Mouse (Mus musculus) left cerebral cortex, postnatal 36 days (tissue): ENCODE data around the gene Tmem200c. TPM values are rescaled to one million over a fixed set of nuclear protein-coding genes. Genes with fewer than 3 reads are reported as not detected.

Source experiments
- DNase-seq, 2 experiments: peaks; one replicate each; pipeline ENCODE4 v3.0.0; 2021 to 2022; ENCODE audit warnings: low spot score in 2 of 2, mixed read lengths in 1 of 2
- intact Hi-C: fragments of 180-260 bp; cut with DNase I; formaldehyde crosslinking; loops from one replicate; pipeline ENCODE4 v1.15.1; 2025
- total RNA-seq, 2 experiments: library from RNA; stranded (reverse); gene quantifications; 2 replicates each; pipeline ENCODE4 v1.2.3; 2021

The Tmem200c gene
- total RNA-seq = 10 to 100 TPM; 20.0 to 20.3 TPM

DNA sequence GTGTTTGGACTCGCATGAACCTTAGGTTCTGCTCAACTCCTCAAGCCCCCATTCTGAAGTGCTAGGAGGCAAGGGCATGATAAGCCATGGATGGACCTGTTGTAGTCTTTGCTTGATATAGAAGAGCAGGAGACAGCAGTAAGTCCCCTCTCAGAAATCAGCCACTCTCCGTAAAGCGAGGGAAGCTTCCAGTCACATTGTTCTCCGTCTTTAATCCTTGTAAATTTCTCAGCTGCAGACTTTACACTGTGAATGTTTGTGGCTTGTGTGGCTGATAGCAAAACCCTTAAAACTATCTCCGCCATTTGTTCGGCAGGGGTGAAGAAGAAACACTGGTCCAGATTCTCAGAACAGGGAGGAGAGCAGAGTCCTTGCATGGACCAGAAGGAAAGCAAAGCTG, at the start of gene Tmem200c:
Gene Tmem200c (plus strand): TSS at position 301 of the 400 bp plus-strand sequence.
- no peak for DNase-seq
- intact Hi-C loops = no loop called here

DNA sequence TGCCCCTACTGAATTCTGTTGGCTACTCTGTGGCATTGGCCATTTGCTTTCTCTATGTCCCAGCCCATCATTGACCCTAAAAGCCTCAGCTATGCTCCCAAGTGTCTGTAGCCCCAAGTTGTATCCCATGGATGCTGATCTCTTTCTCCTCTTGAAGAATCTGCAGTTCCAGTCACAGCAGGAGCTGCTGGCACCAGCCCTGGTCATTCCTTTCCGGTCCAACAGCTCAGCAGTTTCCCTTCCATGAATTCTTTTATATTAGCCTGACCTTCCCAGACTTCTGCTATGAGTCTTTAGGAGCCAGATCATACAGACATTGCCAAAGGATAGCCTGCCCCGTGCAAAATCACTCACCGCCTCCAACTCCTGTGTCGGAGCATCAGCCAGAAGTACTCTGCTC, 32.7 kb upstream of the Tmem200c start:
- intact Hi-C loops = no loop called here
- DNase-seq = no peak

DNA sequence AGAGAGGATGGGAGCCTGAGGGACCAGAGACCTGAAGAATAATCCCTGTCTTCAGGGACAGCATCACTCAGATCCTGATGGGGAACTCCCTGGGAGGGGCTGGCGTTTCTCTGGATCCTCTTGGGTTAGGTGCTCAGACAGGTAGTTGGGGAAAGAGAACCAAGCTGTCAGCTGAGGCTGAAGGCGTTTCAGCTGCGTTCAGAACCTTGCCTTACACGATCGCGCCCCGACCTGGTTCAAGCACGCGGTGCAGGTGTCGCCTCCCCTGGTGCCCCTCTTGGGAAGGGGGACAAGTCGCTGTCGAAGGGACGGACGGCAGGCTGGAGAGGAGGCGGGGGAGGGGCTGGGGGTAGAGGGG, 10.2 kb downstream of the Tmem200c start:
- intact Hi-C loops = loop anchor here (5.0 to 10.0 kb wide), 3 partner anchors 79 to 412 kb away; no protein-coding TSS in a partner anchor

DNA sequence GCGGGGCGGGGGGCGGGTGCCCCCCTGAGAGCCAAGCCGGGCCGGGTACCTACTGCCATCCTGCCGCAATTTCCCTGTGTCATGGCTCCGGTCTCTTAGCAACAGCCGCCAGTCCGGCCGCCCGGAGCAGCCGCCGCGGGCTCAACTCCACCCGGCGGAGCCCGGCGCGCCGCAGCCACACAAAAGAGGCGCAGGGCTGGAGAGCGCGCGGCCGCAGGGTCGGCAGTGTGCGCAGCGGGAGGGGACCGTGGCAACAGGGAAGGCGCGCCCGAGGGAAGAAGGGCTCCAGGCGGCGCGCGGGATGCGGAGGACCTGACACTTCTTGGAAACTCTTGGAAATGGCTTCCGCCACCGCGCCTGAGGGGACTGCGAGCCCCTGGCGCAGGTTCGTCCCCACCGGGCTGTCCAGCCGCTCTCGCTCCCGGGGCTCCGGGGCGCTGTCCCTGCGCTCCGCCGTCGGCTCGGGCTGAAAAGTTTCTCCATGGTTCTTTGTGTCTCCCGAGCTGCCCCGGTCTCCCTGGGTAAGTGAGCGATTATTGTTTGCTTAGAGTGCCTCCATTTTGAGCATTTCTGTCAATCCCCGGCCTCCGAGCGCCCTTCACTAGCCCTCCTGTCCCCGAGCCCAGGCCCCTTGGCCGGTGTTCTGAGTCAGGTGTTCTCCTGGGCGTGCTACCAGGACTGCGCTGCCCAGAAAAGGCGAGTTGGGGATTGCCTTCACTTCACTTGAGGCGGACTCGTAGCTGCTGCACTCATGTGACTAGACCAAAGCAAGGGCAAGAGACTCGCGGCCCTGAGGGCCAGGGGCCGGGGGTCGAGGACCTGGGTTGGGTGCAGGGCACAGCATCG, 10.8 kb downstream of the Tmem200c start:
- DNase-seq = peak; percentile 75 to 76
- intact Hi-C loops = loop anchor here (5.0 to 10.0 kb wide), 3 partner anchors 80 to 412 kb away; no protein-coding TSS in a partner anchor

More for the DNA sequence above, 10.2 kb downstream of the Tmem200c start:
- DNase-seq = no peak

DNA sequence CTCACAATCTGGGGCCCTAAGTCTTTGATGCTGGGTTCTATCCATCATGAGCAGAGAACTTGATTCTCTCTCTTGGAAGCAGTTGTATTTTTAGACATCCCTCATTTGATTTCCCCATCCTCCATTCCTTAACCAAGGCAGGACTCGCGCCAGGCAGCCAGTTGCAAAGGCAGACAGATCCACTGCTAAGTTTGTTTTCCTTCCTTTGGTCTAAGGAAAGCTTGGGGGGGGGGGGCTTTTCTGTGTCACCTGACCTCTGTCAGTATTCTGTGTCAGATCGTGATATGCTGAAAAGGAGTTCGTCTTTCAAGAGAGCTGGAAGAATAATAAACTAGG, 11.4 kb downstream of the Tmem200c start:
- DNase-seq = no peak
- intact Hi-C loops = loop anchor here (5.0 to 10.0 kb wide), 3 partner anchors 81 to 413 kb away; no protein-coding TSS in a partner anchor

DNA sequence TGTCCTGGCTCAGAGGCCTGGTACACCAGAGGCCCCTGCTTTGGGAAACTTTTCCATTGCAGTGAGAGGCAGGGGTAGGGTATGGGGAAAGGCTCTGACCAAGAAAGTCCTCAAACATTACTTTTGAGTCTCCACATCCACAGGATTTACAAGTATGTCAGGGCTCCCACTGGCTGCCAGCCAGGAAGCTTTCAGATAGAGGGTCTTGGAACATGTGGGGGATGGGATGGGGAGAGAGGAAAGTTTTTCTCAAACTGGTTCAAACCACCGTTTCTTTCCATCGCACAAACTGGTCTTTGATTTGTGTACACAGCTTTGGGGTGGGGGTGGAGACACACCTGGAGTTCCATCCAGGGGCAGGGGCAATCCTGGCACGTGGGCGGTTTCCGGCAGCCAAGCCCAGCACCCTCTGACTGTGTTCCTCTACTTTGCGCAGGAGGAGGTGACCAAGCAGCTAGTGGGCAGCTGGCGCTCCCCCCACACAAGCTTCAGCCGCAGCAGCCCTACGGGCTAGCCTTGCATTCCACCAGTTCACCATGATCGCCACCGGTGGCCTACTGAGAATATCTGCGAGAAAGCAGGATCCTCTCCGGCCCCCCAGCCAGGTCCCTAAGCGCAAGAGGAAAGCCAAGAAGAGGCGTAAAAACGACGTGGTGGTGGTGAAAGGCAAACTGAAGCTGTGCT, 13.6 kb downstream of the Tmem200c start:
- DNase-seq = peak; percentile 18 to 28
- intact Hi-C loops = loop anchor here (5.0 to 10.0 kb wide), 3 partner anchors 83 to 415 kb away; no protein-coding TSS in a partner anchor

DNA sequence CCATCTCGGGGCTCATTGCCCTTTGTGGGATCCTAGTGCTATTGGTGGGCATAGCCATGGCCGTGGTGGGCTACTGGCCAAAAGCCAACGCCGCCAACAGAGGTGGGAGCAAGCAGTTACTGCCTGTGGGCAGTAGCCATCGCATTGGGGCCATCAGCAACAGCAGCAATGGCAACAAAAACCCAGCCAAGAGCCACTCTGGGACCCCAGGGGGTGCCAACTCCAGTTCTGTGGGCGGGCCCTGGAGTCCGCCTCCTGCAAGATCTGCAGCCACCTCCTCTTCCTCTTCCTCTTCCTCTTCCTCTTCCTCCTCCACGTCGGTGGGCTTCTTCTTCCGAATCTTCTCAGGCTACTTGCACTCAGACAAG, 14.1 kb downstream of the Tmem200c start:
- intact Hi-C loops = no loop called here
- peak in 1 of 2 experiments; percentile 20 for DNase-seq

DNA sequence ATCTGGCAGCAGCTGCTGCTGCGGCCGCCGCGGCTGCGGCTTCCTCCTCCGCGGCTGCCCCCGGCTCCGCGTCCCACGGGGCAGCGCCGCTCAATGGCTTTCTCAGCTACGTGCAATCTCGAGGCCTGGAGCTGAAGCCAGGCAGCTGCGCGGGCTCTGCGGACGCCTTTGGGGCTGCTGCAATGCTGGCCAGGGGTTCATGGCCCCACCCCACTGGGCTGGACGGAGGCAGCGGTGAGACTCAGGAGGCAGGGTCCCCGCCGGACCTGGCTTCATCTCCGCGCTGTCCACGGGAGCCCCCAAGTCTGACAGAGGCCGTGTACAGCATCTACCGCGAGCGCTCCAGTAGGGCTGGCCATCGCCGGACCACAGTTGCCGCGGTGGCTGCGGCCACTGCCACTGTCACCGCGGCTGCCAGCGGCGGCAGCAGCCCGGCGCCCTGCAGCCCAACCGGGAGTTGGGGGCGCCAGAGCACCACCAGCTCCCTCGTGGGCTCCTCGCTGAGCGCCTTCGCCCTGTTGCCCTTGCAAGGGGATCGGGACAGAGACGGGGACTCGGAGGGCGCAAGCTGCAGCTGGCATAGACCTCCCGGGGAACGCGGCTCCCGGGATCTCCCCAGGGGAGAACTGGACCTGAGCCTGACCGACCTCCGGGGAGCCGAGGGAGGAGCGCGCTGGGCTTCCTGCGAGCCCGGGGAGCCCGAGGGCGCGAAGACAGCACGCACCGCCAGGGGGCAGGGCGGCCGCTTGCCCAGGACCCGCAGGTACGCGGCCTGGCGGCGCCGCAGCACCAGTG, 14.9 kb downstream of the Tmem200c start:
- peak; percentile 50 to 72 for DNase-seq
- intact Hi-C loops = no loop called here

DNA sequence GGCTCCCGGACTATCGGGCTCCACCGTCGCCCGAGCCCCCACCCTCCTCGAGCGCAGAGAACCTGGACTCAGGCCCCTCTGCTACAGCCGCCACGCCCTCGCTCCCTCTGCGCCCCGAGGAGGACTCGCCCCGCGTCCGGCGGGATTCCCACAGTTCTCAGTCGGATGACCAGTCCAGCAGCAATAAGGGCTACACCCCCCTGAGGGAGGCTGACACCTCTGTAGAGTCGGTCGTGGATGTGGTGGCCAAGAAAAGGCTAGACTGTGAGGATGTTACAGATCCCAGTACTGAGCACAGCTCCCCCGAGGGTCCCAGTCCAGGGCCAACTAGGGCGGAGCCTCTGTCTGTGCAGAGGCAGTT, 15.4 kb downstream of the Tmem200c start:
- no peak for DNase-seq
- intact Hi-C loops = no loop called here

DNA sequence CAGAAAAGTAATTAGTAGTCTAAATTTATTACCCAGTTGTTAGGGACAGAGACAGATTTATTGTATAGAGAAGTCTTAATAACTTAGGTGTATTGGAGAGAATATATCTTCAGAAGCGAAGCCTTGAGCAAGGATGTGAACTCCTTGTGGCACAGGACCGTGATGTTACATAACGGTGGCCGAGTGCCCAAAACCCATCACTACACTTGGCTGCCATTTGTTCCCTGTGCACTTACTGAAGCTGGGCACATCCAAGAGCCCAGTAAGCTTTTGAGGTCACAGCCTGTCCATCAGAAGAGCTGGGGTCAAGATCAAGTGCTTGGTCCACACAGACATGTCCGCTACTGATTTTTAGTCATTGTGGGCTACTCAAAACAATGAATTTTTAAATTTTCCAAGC, 19.5 kb downstream of the Tmem200c start:
- DNase-seq = no peak
- intact Hi-C loops = loop anchor here (5.0 kb wide), 1 partner anchor 554 kb away; no protein-coding TSS in a partner anchor

DNA sequence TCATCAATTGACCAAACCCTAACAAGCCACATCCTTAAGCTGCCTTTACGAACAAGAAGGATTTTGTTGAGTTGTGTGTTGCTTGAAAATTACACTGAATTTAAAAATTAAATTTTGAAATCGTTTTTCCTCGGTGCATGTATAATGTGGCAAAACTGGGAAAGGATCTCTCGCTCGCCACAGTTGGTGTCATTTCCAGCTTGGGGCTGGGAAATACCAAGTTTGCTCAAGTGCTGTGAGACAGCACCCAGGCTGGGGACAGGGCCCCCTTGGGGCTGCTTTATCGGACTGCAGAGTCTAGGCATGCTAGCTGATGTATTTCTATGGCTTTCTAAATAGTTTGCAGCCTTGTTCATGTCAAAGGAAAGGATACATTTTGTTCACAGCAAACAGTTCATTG, 22.3 kb downstream of the Tmem200c start:
- intact Hi-C loops = loop anchor here (5.0 kb wide), 1 partner anchor 556 kb away; no protein-coding TSS in a partner anchor
- DNase-seq = no peak

DNA sequence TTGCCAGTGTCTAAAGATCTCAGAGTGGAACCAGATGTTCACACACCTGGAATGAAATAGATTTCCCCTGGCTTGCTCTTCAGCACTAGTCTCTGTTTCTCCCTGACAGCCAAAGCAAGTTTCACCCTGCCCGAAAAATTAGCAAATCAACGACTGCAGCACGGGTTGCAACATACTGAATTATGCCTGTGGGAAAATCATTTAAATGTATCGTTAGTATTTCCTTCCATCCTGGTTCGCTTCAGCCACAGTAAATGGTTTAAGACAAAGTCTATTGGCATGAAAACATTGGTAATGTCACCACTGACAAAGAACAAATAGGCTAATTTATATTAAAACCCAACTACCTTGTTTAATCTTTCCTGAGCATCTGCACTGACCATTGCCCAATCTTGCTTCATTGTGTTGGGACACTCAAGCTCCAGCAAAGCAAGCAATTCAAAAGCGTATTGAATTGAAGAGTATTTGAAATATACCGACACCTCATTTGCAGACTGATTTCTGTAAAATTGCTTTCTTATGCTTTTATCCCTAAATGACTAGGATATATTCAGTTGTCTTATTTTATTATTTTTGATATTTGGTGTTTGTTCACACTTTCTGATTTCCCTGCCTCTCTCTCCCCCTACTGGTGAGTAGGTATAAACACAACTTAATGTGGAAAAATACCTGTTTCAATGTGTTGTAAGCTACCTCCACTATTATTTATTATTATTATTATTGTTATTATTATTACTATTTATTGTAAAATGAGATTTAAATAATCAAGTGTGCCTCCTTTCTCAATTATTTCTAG, 25.9 kb downstream of the Tmem200c start:
- DNase-seq = no peak
- intact Hi-C loops = loop anchor here (5.0 kb wide), 1 partner anchor 675 kb away; no protein-coding TSS in a partner anchor

DNA sequence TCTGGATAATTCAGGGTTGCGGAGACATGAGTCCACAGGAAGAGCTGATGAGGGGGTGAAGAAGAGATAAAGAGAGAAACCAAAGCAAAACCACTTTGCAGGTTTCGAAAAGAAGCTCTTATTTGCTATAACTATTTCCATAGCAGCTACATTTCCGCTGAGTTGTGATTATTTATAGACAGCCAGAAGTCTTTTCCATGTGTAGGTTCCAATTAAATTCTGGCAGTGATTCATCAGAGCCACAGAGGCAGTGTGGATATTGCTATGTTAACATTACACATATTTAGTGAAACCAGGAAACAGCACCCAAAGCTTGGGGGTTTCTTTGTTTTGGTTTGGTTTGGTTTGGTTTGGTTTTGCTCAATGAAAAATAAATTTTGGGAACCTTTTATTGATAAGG, 37.8 kb downstream of the Tmem200c start:
- DNase-seq = no peak
- intact Hi-C loops = no loop called here

DNA sequence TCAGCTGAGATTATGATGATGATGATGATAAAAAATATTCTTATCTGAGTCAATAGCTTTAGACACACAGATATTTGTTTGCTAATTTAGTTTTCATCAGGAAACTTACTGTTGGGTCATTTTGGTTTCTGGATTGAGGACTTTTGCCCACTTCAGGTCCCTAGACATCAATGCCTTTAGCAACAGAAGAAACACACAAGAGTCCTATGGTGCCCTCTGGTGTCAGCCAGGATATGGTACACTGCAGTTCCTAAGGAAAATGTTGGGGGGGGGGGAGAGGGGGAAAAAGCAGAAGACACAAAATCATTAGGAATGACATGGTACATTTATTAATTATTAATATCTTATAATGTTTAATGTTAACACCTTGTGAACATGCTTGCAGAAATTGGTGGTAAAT, 42.0 kb downstream of the Tmem200c start:
- intact Hi-C loops = loop anchor here (5.0 kb wide), 2 partner anchors 581 to 691 kb away; no protein-coding TSS in a partner anchor

DNA sequence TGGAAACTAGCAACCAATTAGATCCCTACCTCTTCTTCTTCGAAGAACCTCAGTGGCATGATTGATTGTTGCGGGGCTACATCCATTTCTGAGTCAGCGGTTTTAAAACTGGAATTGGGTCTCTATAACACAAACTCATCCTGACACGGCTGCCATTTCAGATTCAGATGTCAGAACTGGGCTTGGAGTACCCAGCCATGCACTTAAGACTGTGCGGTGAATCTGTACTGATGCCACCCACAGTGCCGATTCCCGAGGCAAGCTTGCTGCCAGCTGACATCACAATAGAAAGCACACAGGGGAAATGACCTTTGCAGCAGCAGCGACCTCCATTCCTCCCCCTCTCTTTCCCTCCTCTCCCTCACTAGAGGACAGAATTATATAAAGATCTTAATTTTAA, 47.6 kb downstream of the Tmem200c start:
- DNase-seq = no peak
- intact Hi-C loops = loop anchor here (5.0 kb wide), 1 partner anchor 1012 kb away; no protein-coding TSS in a partner anchor

More for the DNA sequence above, 42.0 kb downstream of the Tmem200c start:
- no peak for DNase-seq

DNA sequence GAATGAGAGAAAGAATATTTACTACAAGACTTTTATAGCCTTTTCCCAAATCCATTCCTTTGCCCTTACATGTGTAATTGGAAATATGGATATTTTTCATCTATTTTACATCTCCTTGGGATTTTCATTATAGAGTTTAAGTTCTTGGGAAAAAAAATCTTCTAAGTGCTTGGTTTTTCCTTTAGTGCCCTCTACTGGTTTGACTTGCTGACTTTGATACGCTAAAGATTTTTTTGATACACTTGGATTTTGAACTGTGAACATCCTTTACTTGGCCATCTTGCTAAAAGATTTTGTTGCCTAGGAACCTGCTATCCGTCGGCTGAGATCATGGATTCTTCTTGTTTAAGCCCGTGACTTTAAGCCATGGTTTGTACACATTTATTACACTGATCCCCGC, 48.8 kb downstream of the Tmem200c start:
- intact Hi-C loops = no loop called here
- DNase-seq = no peak

DNA sequence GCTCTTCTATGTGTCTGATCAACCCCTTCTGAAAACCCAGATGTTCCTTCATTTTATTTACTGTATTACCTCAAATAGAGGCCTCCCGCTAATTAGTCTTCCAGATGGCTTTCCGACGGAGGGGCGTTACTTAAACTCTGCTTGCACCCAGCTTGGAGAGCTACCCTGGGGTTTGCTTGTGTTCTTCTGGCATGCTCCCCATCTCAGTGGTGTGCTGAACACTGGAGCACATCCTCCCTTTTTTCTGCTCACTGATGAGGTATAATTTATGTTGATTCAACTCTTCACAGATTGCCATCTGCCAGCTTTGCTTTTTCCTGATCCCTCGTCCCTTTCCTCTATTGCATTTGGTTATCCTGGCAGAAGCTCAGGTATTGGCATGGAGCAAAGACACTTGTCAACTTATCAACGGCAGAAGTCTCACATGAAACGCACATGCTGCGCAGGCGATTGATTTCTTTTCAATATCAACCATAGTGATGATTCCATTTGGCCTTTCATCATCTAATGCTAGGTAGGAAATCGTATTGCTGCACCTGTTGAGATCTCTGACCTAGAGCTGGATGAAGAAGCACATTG, 49.6 kb downstream of the Tmem200c start:
- intact Hi-C loops = no loop called here
- no peak for DNase-seq

DNA sequence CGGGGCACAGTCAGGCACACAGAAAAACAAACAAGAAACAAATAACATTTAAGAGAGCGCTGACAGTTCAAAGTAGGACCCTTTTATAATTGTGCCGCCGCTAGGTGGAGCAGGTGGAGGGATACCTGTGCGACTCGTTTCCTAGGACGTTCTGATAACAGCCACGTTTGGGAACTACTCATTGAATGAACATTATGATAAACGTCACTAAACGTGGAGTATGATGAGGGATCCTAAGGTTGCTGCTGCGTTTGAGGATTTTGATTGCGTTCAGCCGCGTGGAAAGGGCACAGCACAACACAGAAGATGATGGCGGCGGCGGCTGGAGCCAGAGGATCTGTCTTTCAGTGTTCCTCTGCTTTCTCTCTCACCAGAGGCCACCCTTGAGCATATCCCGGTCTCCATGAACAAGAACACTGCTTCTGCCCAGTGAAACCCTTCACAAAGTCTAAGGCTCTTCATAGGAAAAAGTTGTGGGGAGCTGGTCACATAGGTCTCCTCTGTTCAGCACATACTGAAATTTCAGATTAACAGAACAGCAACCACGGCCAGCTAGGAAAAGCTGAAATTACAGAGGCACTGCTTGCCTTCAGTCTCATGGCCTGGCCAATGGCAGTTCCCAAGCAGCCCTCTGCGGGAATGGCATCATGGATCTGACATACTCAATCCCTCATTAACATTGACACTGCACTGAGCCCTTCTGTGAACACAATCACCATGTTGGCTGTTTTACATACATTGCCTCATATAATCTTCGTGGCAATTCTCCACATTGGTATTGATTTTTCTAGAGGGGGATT, 55.5 kb downstream of the Tmem200c start:
- peak; percentile 58 to 59 for DNase-seq
- intact Hi-C loops = loop anchor here (2.0 kb wide), 1 partner anchor 227 kb away; no protein-coding TSS in a partner anchor
